Mouse (Mus musculus): ENCODE measurements around the gene Dync2li1. TPM values are rescaled to one million over a fixed set of nuclear protein-coding genes. Genes with fewer than 3 reads are reported as not detected.

The Dync2li1 gene
- total RNA-seq, 2 experiments from 2014 or later = 2.3 to 4.8 TPM

DNA sequence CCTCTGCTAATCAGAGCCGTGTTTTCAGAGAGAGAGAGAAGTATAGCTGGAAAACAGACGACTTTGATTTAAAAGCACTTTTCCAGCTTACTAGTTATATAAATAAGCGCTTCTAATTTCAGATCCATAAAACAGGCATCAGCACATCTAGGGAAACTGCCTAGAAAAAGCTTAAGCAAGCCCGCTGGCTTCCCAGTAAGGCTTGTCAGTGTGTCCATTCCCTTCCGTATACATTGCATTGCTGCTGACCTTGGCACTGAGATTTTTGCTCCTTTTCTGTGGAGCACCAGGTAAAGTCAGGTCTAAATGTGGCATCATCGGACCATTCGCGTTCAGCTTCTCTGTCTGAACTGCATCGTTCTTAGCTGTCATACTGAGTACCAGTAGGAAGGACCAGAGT is 16.0 kb downstream of the Dync2li1 start:
- ATAC-seq (replicated peaks; ENCODE audit: poor library complexity, severe bottlenecking) = no peak

DNA sequence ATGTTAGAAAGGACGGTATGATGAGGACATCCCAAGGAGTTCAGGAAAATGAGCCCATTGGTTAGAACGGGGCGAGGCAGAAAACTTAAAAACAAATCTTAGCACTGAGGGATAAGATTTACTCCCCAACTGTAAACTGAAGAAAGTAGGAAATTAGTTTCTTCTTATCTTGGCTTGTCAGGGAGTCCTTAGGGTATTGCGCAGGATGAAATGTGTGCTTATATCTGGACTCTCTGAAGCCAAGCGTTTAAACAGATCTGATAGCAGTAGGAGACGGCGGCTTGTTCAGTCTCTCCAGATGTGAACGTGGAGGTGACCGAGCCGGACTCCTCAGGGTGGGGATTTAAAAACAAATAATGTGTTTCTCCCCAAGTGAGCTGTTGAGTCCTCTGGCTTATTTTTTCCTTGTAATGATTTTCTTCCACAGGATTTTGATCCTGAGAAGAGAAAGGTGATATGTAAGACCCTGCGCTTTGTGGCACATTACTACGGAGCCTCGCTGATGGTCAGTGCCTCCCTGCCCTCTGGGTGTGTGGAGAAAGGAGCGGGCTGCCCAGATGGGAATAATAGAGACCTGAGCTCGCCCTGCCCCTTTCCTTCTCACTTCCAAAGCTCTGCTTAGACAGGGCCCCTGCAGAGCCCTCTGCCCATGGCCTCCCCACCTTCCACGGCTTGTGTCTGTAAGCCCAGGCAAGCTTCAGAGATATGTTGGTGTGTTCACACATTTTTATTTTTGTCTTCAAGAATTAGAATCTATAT is 18.2 kb downstream of the Dync2li1 start:
- ATAC-seq (replicated peaks; ENCODE audit: poor library complexity, severe bottlenecking) = no peak

DNA sequence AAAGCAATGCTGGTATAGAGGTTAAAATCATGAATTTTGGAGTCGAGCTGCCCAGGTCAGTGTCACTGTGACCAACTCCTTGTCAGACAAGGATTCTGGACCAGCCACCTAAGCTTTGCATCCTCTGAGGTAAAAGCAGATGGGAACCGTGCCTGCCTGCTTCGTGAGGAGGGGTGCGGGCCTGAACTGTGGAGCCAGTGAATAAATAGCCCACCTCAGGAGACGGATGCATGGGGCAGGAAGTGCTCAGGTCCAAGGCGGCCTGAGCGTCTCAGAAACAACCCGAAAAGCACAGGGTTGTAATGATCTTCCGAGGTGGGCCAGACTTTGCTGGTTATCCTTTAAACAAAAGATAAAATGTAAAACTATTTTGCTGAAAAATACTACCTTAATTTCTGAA is 18.8 kb downstream of the Dync2li1 start:
- ATAC-seq (replicated peaks; ENCODE audit: poor library complexity, severe bottlenecking) = no peak

DNA sequence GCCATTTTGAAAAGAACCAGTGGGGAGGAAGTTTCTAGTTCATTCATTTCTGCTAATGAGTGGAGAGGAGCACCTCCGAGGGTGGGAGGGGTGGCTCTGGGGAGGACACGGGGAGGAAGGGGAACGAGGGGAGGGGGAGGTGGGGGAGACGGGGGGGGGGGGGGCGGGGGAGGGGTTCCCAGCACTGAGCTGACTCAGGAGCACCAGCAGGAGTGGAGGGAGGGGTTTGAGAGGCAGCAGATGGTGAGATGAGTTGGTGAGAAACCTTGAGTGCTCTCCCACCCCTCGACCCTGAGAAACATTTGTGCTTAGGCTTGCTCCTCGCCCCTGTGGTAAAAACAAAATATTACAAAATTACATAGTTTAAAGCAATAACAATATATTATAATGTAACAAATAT is 19.6 kb downstream of the Dync2li1 start:
- ATAC-seq (replicated peaks; ENCODE audit: poor library complexity, severe bottlenecking) = no peak

DNA sequence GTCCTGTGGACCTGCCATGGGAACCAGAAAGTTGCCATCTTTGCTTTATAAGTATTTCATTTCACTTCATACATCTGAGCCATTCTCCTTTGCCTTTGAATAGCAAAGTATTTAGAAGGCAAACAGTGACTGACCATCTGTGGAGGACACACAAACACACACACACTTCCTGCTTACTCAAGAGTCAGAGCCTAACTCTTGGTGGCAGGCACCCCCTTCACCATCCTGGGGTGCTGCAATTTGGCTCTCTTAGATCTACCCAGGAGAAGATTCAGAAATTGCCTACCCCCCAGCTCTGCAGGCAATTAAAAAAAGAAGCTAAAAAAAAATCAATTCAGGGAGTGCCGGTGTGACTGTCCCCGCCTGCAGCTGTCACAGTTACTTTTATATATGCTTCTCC is 20.2 kb downstream of the Dync2li1 start:
- peak; percentile 57 for ATAC-seq (replicated peaks; ENCODE audit: poor library complexity, severe bottlenecking)

DNA sequence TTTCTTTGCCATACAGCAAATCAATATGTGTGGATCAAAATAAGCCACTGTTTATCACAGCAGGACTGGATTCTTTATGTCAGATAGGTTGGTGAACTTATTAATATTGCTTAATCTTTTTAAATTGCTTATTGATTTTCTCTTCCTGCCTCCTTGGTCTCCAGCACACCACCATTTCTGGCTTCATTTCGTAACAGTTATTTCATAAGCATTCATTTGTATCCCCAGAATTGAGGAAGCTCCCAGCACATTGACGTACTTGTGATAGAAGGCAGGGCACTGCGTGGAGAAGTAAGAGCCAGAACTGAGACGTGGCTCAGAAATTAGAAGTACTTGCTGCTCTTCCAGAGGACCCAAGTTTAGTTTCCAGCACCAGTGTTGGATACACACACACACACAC is 21.3 kb downstream of the Dync2li1 start:
- ATAC-seq (replicated peaks; ENCODE audit: poor library complexity, severe bottlenecking) = peak; percentile 95

DNA sequence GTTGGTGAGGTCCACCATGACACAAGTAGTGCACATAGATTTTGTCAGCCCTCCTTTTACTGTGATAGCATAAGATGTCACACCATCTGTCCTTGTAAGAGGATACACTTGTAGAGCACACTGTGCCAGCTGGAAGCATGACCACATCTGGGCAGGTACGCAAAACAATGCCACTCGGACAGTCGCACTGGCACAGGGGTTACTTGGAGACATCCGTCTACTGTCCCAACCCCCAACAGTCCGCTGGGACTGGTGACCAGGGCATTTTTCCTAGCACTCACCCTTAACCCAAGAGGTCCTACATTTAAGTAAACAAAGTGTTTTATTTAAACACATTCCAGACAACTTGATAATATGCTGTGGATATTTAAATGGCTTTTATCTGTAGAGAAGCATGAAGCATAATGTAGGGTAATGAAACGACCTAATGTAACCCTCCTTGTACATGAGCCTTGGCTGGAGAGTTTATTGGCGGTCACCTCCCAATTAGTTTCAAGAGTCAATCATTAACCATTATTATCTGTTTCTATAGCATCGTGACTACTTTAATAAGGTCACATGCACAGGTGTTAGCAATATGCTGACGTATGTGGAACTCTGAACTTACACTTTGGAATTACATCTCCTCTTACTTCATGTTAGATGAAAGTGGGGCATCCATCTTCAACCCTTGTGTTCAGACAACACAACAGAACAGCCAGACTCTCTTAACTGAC is 24.2 kb downstream of the Dync2li1 start:
- no peak for ATAC-seq (replicated peaks; ENCODE audit: poor library complexity, severe bottlenecking)

DNA sequence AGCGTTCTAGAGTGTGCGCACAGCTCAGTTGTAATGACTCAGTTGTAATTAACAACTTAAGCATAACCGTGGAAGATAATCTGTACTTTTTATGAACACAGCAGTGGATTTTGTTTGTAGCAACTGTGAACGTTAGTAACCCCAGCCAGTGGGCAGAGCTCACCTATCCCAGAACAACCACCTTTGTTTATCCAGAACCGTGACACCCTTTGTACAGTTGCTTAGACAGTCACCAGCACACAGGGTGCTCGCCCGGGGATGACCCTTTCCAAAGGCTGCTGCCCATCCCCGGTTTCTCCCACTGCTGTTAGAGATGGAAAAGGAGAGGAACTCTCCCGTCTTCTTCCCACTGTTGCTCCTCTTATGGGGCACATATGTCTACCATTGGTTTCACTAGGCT is 27.2 kb downstream of the Dync2li1 start:
- no peak for ATAC-seq (replicated peaks; ENCODE audit: poor library complexity, severe bottlenecking)

DNA sequence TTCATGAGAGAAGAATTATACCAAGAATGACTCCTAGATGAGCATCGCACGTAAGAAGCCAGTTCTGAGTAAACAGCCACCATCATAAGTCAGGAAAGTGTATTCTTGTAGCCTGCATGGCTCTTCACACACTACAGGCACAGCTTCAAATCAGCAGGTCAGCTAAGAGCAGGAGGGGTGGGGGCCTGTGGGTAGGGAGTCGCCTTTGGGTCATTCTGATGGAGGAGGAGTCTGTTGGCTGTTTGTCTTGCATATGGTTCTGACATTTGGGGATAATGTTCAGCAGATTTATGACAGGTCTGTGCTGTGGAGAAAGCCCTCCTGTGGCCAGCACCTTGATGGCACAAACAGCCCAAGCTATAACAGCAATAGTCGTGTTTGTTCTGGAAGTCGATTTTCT is 29.9 kb downstream of the Dync2li1 start:
- ATAC-seq (replicated peaks; ENCODE audit: poor library complexity, severe bottlenecking) = no peak

DNA sequence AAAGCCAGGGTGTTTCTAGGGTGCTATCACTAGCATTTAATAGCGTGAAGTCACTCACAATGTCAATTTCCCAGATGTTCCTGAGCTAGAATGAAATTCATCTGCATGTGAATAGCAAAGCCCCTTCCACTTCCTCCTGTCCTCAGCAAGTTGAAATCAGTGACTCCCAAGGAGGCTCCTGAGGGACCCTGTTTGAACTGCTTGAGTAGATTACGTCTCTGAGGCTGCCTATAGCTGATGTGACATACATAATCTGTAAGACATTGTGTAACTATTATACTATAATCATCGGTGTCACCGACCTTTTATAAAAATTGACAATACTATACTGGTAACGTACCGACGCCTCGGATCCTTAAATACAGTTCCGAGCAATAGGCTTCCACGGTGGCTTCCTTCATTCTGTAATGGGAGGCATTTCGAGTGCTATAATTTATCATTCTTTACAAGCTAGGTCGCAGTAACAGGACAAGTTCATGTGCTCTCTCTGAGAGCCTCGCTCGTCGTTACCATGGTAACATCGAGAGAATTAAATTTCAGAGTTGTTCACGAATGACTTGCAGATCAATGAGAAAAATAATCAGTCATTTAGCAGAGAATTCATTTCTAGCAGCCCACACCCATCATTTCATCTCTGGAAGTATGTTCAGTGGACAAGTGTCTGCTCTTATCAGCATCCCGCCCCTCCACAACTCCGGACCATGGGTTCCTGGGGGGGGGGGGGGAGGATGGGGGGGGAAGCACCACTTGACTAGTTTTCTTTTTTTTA is 30.5 kb downstream of the Dync2li1 start:
- no peak for ATAC-seq (replicated peaks; ENCODE audit: poor library complexity, severe bottlenecking)

DNA sequence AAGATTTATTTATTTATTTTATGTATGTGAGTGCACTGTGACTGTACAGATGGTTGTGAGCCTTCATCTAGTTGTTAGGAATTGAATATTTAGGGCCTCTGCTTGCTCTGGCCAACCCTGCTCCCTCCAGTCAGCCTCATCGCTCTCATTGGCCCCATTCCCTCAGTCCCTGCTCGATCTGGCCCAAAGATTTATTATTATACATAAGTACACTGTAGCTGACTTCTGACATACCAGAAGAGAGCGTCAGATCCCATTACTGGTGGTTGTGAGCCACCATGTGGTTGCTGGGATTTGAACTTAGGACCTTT is 31.1 kb downstream of the Dync2li1 start:
- ATAC-seq (replicated peaks; ENCODE audit: poor library complexity, severe bottlenecking) = no peak

DNA sequence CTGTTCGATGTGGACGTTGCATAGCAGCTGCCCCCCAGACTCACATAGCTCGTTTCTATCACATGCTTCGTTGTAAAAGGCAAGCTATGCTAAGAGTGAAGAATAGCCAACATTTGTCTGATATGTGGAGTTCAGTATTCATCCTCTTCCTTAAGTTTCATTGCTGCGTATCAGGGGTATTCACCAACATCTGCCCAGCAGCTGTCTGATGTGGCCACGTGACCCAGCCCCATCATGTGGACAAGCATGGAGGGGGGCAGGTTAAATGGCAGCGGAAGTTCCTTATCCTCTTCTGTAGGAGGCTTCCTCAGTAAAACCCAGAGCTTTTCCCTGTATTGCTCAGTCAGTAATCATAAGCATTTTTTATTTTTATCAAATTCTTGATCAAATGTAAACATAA is 31.5 kb downstream of the Dync2li1 start:
- no peak for ATAC-seq (replicated peaks; ENCODE audit: poor library complexity, severe bottlenecking)

DNA sequence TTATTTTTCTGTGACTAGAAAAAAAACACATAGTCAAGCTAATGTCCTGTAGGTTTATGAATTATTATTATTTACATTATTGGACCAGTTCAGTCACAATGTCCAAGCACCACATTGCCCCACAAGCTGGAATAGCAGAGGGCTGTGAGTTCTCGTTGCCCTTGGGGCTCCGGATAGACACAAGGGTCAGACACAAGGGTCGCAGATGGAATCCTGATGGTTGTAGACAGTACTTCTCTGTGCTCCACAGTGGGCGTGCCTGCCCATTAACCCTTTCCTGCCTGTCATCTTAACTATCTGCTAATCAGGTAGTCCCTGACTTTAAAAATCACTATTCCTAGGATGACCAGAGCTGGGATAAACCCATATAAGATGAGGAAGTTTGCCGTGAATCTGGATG is 31.9 kb downstream of the Dync2li1 start:
- no peak for ATAC-seq (replicated peaks; ENCODE audit: poor library complexity, severe bottlenecking)

DNA sequence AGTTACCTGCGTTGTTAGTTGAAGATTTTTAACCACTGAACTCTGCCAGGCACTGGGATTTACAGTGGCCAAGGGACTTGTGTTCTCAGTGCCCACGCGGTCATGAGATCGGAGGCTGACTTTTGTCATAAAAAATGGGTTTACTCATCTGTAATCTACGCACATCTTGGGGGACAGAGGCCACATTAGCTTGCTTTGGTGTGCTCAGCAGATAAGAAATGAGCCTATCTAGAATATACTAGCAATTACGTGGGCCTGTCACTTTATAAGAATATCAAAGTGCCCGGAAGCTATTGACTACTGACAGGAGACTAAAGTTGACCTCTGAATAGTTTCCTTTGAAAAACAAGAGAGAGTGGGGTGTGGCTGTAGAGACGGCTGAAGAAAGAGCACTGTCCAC is 32.7 kb downstream of the Dync2li1 start:
- no peak for ATAC-seq (replicated peaks; ENCODE audit: poor library complexity, severe bottlenecking)

DNA sequence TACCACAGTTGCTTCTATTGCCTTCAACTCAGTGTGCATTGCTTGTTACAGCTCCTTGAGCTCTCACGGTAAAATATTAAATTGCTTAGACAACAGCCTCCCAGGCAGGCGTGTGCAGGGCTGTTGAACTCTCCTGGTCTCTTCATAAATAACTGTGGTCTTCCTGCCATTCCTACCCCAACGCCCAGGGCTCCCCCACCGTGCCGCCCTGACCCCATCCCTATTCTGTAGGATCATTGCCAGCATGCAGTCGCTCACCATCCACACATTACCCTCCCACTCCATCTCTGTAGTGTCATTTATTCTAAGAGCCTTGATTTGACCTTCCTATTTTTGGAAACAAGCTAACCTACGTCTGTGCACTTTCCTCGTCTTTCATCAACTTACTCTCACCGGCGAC is 38.8 kb downstream of the Dync2li1 start:
- no peak for ATAC-seq (replicated peaks; ENCODE audit: poor library complexity, severe bottlenecking)

DNA sequence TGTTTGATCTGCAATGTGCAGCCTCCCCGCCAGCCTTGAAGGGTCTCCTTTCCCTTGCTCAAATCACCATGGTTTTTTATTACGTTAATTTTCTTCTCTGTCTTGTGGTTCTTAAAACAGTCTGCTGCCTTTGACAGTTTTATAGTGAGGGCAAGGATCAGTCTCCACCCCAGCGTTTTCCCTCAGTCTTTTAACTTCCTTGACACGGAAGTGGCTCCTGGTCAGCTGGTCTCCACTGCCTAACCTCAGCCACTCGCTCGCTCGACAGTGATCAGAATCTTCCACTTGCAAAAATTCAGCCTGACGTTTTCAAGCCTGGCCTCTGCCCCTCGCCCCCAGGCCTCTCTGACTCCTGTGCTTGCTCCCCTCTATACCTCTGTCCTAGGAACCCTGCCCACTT is 39.4 kb downstream of the Dync2li1 start:
- 0 out of 2 replicates have a peak, but pooled peaks have one; percentile 32 for ATAC-seq (replicated peaks; ENCODE audit: poor library complexity, severe bottlenecking)

DNA sequence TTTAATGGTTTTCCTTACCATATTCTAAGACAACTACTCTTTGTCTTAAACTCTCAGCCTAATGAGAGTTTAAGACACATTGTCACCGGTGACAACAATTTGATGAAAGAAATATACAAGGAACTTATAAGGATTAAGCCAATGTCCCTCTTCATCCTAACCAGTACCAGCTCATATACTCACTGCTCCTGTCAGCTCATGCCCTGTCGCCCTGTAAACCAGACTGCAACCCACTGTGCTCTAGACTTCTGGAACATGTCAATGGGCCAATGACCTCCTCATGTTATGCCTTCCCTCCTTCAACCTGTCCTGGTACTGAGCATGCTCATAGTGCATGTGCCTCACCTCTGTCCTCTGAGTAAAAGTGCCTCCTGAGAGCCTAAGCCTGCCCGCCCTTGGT is 41.6 kb downstream of the Dync2li1 start:
- no peak for ATAC-seq (replicated peaks; ENCODE audit: poor library complexity, severe bottlenecking)

DNA sequence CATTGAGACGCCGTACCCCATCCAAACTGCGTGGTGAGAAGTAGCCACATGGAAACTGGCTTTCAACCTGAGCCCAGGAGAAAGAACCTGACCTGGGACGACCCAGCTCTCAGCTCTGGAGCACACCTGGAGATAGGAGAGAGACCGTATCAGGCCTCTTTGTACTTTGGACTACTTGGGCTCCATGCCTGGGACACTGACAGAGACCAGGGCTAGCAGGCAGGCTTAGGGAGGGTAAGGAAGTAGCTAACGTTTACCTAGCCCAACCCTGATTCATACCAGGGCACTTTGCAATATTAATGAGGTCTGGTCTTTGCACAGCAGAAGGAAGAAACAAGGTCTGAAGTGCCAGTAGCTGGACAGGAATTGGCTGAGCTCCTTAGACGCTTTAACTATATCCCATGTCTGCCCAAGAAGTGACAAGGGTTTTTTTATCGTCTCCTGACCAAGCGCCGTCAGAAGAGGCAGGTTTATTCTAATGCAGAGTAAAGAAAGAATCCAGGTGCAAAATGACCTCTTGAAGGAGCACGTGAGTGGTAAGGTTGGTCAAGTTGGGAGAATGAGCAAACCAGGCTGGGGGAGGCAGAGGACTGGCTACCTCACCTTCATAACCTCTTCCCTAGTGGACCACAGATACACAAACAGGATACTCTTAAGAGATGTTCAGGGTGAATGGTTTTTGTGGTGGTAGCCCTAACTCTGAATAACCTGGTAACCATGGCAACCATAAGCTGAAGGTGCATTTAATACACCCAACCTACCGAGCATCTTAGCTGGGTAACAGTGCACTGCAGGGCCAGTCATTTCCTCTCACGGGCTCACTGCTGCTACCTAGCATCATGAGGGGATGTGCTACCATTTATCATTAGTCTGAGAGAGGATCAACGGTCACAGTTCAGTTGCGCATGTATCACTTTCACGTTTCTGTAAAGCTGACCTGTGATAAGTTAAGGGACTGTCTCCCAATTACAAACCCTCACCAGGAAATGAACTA is 46.4 kb downstream of the Dync2li1 start:
- ATAC-seq (replicated peaks; ENCODE audit: poor library complexity, severe bottlenecking) = no peak

DNA sequence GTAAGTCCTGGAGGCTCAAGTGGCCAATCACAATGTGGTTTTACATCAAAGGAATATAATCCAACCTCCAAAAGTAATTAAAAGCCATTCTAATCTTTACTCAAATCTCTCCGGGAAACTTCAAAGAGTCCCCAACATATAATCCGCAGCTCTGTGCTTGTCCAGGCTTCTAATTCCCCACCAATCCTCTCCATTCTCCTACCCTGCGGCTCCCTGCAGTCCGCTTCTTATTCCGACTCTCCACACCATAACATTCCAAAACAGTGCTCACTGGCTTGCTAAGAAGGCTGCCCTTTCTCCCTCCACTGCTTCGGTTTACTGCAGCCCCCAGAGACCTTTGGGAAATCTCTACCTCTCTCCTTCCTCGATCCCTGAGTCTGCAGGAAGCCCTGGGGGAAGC is 47.8 kb downstream of the Dync2li1 start:
- no peak for ATAC-seq (replicated peaks; ENCODE audit: poor library complexity, severe bottlenecking)

DNA sequence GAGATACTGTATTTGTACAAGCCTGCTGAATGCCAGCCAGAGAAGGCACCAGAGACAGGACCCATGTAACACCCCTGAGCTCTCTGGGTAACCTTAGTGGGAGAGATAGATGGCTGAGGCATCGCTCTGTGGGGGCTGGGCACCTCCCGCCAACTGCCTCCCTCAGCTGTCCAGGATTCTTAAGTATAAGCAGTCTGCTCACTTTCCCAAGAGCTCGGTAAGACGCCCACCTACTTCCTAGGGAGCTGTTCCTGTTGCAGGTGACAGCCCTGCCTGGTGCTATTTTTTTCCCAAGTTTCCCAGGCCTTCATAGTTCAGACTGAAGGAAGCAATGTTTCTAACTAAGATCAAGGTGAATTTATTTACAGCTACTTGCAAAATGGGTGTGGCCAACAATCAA is 48.9 kb downstream of the Dync2li1 start:
- no peak for ATAC-seq (replicated peaks; ENCODE audit: poor library complexity, severe bottlenecking)
